Mouse (Mus musculus) v-Abl transformed pro-B cells (cell line): Measurements from ENCODE around the gene Sat2.

Experiments
- in situ Hi-C, 2 experiments: fragments of 400-800 bp; cut with MboI; formaldehyde crosslinking; loops; one replicate each; pipeline ENCODE4 v1.15.1; 2025; ENCODE audit not compliant: unreplicated experiment in 2 of 2

Sat2 gene

DNA sequence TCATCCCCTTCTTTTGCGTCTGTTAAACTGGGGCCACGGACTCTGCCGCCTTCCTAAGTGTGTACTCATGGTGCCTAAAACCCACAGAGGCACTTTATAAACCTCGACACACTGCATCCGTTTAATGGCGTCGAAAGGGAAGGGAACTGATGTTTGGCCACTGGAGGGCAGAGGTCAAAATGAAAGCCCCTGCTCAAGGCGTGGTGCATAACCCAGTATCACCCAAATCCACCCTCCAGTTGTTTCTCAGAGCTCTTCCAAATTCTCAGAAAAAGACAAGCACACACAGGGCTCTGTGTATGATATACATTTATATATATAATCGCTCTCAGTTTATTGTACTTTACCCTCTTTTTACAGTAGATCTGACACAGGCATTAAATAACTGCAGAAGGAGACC, 22.4 kb upstream of the Sat2 start:
- in situ Hi-C loops: no loop called here

DNA sequence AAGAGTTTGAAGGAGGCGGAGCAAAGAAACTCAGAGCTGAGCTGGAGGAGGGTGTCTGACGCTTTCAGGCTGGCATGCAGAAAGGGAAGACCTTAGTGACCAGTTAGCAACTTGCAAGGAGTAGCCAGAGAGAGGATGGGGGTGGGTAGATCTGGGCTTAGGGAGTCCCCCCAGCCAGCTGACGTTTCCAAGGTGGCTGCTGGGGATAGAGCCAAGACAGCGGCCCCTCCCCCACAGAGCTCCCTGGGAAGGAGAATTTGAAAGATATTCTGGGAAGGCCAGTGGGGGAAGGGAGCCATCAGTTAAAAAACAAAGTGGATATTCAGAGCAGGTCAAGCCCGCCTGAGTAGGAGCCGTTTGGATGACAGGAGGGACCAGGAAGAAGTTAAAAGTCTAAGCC, 21.7 kb upstream of the Sat2 start:
- in situ Hi-C loops: no loop called here

DNA sequence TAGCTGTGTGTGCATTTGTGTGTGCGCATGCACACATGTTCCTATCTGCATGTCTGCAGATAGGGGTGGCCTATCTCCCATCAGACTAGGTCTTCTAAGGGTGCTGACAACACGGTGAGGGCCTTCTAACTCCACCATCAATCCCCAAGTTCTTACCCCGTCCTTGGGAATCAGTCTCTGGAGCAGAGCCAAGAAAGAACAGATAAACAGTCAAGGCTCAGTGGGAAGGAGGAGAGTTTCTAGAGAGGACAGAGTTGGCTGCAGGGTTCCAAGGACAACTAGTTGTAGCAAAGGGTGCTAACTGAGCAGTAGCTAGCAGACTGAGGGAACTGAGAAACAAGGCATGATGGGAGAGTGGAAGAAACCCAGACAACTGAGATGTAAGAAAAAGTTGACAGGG, 20.1 kb upstream of the Sat2 start:
- in situ Hi-C loops: no loop called here

DNA sequence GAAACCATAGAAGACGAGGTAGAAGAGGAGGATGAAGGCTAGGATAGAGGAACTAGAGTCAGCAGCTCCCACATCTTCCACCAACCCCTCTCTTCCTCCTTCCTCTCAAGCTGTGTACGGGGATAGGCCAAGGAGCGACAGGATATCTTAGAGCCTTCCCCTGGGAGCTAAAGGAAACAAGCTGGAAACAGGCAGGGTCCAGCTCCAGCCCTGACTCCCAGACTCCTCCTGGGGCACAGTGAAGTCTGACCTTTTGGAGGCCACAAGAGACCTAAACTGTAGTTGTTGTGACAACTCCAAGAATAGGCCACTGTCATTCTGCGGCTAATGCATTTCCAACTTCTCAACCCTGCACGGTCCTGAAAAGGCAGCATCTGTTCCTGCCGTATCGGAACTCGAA, 18.3 kb upstream of the Sat2 start:
- in situ Hi-C loops: no loop called here

DNA sequence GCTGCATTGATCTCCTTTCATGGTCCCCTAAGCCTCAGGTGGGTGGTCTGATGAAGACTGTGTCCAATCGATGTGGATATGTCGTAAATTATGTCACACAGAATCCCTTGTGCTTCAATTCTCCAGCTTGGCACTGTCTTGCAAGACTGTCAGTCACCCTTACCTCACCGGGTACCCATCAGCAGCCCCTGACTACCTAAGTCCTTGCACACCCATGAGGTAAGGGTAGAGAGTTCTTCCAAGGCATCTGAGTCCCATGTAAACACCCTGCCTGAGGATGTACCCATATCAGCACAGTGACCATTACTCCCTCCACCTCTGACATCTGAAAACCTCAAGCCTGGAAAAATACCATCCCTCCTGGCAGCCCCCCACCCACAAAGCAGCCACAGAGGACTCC, 17.5 kb upstream of the Sat2 start:
- in situ Hi-C loops: no loop called here

DNA sequence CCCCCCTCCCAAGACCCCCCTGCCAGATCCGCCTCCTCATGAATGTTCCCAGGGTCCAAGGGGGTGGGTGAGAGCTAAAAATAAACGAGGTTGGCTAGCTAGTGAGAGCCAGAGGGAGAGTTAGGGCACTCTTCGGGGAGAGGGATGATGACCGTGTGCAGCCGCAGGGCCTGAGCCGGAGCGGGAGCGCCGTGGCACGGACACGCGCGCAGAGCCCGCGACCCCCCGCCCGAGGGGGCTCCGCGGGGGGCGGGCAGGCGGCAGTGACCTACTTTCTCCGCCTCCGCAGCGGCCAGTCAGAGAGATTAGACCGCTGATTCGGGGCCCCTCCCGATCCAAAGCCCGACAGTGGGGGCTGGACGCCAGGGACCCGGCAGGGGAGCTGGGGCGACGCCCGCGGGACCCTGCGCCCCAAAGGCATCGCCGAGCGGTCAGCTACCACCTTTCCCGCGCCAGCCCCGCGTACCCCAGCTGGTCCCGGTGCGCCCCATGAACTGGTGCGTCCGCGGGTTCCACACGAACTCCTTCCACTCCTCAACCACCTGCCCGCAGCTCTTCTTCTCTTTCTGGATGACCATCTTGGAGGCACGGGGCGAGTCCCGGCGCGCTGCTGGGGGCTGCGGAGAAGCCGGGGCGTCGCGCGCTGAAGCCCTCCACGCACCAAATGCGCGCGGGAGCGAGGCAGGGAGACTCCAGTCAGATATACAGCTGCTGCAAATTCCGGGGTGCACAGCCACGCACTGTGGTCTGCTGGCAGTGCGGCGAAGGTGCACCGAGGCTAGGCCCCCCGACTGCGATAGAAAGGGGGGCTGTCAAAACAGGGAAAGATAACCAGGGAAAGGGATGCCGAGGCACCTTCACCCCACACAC, 16.8 kb upstream of the Sat2 start:
- in situ Hi-C loops: no loop called here

DNA sequence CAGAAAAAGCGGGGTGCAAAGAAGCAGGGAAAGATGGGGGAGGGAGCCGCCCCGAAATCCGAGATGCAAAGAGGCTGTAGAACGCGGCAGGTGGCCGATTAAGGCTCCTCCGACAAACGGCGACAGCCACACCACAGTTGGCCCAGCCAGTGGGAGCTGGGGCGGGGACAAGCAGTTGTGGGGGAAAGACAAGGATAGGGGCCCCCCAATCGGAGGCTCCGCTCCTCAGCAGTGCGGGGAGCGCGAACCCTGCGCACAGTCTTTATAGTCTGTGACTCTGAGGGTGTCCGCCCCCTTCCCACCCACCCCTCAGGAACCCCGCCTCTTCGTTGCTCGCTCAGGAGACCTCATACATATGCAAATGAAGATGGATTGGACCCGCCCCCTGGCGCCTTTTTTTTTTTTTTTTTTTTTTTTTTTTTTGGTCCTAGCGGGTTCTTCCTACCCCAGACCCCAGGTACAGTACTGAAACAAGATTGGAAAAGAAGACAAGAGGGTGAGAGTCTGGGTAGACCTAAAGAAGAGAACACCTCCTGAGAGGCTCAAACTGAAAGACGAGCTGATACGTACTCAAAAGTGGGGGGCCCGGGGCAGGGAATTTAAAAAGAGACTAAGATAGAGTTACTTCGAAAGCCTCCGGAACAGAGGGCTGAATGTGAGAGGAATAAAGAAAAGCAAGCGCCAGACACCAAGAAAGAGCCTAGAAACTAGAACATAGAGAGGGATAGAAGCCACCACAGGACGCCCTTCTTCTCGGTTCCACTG, 15.9 kb upstream of the Sat2 start, which contains the start of gene Atp1b2:
Gene Atp1b2, minus strand, starts transcription at position 217 of the 765 bp plus-strand sequence.
- in situ Hi-C loops: no loop called here

DNA sequence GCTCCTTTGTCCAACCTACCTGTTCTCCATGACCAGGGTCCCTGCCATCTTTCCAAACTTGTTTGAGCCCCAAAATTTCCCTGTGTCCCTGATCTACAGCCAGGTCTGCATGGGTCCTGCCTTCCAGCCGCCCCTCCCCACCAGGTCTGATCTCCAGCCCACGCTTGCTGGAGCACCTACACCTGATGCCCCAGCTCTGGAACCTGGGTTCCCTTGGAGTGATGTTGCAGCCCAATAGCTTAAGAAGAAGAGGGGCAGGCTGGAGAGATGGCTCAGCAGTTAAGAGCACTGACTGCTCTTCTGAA, 15.4 kb upstream of the Sat2 start:
- in situ Hi-C loops: no loop called here

DNA sequence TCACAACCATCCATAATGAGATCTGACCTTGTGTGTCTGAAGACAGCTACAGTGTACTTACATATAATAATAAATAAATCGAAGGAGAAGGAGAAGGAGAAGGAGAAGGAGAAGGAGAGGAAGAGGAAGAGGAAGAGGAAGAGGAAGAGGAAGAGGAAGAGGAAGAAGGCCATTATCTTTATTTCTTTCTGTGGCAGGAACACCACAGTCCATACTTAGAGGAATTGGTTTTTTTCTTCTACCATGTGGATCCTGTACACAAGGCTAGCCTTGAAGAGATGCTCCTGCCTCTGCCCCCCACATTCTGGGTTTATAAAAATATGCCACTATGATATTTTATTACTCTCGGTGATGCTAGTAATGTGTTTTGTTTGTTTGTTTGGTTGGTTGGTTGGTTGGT, 15.0 kb upstream of the Sat2 start:
- in situ Hi-C loops: no loop called here

DNA sequence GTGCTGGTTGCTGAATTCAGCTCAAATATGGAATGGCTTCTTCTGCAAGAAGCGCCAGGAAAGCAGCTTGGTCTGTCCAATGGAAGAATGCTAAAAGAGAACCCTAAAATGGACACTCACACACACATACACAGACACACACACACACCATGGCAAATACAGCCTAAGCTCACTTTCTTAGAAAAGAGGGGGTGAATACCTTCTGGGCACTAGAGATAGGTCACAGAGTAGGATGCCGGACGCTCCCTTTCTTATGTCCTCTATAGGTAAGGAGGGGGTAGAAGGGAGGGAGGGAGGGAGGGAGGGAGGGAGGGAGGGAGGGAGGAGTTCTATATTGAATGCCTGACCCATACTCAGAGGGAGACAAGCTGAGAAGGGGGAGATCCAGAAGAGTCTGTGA, 13.3 kb upstream of the Sat2 start:
- in situ Hi-C loops: no loop called here

DNA sequence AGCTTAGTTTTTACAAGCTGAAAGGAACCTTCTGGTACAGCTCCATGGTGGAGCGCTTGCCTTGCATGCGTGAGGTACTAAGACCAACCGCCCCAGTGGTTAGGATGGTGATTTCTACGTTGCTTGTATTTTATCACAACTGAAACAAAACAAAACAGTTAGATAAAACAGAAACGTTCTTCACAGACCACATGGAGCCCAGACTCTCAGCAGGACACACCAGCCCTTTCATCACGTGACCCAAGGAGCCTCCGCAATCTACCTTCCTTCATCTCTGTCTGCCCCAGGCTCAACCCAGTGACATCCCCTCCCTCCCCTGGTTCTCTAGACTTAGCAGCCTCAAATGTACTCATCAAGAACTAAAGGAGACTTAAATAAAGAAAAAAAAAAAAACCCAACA, 12.4 kb upstream of the Sat2 start:
- in situ Hi-C loops: no loop called here

DNA sequence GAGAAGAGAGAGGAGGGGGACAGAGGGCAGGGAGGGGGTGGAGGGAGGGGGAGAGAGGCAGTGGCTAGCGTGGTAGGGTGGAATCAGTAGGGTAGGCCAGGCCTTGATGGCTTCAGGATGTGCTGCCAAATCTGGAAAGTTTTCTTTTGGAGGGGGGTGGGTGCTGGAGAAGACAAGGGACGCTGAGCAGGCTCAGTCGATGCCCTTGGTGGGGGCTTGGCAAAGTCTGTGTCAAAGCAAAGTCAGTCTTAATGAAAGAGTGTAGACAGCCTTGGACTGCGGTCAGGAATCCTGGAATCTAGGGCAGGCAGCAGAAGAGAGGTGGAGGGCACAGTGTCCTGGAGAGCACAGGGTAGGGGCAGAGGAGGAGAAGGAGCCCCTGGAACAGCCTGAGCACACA, 10.9 kb upstream of the Sat2 start:
- in situ Hi-C loops: loop anchor here (5.0 kb wide), 1 partner anchor 34 kb away; no protein-coding TSS in a partner anchor

DNA sequence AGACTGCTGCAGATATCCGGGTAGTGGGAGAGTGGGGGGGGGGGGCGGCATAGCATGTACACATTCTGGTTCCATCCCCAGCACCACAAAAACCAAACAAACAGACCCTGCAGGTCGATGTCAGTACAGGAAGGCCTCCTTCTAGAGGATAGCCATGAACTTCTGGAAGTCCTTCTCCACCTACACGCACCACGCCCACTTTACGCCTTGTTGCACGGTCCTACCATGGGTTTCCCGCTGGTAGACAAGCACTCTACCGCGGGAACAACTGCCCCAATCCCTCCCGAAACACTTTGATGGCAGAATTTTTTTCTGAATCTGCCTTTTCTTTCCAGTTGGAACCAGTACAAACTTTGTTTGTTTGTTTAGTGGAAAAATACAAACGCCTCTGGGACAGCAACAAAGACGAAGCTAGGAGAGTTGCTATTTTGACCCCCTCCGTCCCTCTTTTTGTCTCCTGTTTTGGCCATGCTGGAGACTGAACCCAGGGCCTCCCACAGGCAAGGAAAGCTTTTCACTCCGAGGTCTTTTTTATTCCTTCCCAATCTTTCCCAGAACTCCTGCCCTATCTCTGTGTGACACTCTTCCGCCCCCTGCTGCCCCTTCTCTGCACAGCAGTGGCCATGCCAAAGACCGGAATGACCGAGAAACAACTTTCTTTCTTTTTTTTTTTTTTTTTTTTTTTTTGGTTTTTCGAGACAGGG, 8.1 kb upstream of the Sat2 start:
- in situ Hi-C loops: loop anchor here (5.0 kb wide), 1 partner anchor 36 kb away; no protein-coding TSS in a partner anchor

DNA sequence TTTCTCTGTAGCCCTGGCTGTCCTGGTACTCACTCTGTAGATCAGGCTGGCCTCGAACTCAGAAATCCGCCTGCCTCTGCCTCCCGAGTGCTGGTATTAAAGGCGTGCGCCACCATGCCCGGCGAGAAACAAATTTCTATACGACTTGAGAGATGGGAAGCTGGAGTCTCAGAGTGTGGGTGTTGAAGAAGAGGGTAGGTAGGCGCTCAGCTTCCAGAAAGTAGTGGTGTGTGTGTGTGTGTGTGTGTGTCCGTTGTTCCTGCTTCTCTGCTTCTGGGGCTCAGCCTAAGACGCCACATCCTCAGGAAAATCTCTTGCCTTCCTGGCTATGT, 7.6 kb upstream of the Sat2 start:
- in situ Hi-C loops: loop anchor here (5.0 kb wide), 1 partner anchor 37 kb away; no protein-coding TSS in a partner anchor

DNA sequence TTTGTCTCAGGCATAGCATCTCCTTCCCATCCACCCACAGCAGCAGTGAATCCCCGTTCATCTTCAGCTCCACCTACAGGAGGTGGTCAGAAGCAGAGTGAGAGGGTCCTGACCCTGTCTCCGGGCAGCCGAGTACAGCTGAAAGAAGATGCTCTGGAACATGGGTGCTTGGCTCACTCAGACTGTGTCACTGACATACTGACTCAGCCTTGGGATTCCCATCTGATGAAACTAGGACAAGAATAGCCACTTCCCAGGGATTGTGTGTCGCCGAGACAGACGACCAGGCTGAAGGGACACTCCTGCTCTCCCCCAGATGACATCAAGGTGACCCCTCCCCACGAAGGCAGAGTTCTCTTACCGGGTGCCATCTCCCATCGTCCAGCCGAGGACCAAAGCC, 5.0 kb upstream of the Sat2 start:
- in situ Hi-C loops: no loop called here

DNA sequence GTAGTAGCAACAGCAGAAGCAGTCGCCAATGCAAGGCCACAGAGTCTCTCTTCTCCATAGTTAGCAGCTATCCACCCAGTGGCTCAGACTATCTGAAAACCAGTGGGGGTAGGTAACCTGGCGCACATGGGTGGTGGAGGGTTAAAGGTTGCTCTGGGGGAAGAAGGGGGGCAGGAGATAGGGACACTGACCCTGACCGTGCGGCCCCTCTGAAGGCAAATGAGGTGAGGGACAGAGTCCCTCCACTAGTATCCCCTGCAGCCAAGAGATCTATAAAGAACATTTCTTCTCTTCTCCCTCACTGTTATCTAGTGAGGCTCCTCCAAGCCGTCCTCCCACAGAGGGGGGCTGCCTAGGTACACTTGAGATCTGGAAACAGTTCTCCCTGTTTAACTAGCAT, 4.0 kb upstream of the Sat2 start, which contains the start of gene Shbg:
Gene Shbg, minus strand, starts transcription at position 101 of the 400 bp plus-strand sequence.
- in situ Hi-C loops: no loop called here

DNA sequence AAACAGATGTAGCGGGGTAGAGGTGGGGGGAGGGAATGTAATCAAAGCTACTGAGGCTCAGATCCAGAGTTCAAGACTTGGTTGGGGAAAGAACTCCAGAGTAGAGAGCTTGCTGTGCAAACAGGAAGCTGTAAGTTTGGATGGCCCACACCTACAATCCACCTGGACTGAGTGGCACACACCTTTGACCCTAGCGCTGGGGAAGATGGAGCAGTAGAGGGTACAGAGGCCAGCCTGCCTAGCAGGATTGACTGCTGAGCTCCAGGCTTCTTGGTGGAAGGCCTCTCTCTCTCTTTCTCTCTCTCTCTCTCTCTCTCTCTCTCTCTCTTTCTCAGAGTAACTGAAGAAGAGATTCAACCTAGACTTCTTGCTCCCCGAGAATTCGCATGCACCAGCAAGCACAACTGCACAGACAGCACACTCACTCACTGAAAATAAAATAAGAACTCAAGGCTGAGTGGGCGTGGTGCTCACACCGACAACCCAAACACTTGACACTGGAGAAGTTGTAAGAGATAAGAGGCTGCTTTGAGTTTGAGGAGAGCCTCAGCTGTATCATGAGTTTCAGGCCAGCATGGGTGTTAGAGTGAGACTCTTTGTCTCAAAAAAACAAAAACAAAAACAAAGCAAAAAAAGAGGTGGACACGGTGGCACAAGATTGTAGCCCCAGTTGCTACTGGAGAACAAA, 1.3 kb upstream of the Sat2 start:
- in situ Hi-C loops: loop anchor here in 1 of 2 experiments (5.0 to 10.0 kb wide), 2 partner anchors 88 to 254 kb away; partner anchors contain the start of gene Tmem95

DNA sequence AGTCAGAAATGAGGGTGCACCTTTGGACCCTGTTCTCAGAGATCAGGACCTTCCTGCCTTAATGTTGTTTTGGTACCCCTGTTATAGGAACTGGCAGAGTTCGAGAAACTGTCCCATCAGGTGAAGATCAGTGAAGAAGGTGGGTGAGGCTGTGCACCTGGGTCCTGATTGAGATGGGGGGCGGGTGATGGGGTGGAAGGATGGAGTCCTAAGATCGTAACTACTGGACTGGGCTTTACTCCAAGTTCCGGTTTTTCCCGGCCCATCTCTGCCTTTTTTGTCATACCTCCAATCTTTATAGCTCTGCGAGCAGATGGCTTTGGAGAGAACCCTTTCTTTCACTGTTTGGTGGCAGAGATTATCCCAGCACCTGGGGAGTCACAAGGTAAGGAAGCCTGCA, 582 bp downstream of the Sat2 start:
- in situ Hi-C loops: loop anchor here in 1 of 2 experiments (5.0 to 10.0 kb wide), 2 partner anchors 90 to 252 kb away; partner anchors contain the start of gene Tmem95

DNA sequence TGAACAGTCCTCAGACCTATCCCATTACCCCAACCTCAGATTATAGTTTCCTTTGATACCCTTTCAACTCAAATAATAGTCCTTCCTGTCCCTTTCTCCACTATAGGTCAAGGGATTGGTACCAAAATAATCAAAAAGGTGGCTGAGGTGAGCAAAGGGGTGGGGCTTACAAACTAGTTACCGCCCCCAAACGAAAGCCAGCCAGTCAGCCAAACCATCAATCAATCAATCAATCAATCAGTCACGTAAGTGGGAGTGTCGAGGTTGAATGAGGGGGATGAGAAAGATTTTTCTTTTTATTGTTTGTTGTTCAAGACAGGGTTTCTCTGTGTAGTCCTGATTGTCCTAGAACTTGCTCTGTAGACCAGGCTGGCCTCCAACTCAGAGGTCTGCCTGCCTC, 1.2 kb downstream of the Sat2 start:
- in situ Hi-C loops: loop anchor here in 1 of 2 experiments (5.0 to 10.0 kb wide), 2 partner anchors 91 to 252 kb away; partner anchors contain the start of gene Tmem95

DNA sequence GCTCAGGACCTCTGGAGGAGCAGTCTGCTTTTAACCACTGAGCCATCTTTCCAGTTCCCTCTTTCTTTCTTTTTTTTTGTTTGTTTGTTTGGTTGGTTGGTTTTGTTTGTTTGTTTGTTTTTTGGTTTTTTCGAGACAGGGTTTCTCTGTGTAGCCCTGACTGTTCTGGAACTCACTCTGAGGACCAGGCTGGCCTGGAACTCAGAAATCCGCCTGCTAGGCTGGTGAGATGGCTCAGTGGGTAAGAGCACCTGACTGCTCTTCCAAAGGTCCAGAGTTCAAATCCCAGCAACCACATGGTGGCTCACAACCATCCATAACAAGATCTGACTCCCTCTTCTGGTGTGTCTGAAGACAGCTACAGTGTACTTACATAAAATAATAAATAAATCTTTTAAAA, 2.5 kb downstream of the Sat2 start:
- in situ Hi-C loops: loop anchor here in 1 of 2 experiments (5.0 to 10.0 kb wide), 2 partner anchors 92 to 250 kb away; partner anchors contain the start of gene Tmem95
